Mouse (Mus musculus): Measurements from ENCODE around the gene Gm45062.
A peak's percentile ranks its signal among the peaks of the same experiment; 100 is the strongest.

Gene Gm45062

GRCm38 (mm10) chr6:8259004-8259666 lies at the start of gene Gm45062, which contains the start of the genes Rpa3 and Umad1:
TSS of gene Gm45062 (plus strand) at chr6:8259450.
TSS of gene Rpa3 (minus strand) at chr6:8259173.
TSS of gene Umad1 (plus strand) at chr6:8259288.
- DNase-seq = peak; percentile 99

- DNase-seq = no peak
Observed at GRCm38 (mm10) chr6:8209866-8210186, 49.4 kb upstream of the Gm45062 start.

GRCm38 (mm10) chr6:8210661-8211060 lies 48.6 kb upstream of the Gm45062 start:
- DNase-seq = no peak

- no peak for DNase-seq
Observed at GRCm38 (mm10) chr6:8227035-8227434, 32.2 kb upstream of the Gm45062 start.

GRCm38 (mm10) chr6:8228596-8228995 lies 30.7 kb upstream of the Gm45062 start:
- DNase-seq = no peak

- peak; percentile 14 for DNase-seq
Observed at GRCm38 (mm10) chr6:8258316-8258715, 934 bp upstream of the Gm45062 start.

GRCm38 (mm10) chr6:8259667-8260044 lies 406 bp downstream of the Gm45062 start:
- no peak for DNase-seq

GRCm38 (mm10) chr6:8271047-8271446 lies 11.8 kb downstream of the Gm45062 start:
- no peak for DNase-seq

- peak; percentile 56 for DNase-seq
Observed at GRCm38 (mm10) chr6:8274387-8275054, 15.3 kb downstream of the Gm45062 start.

- peak; percentile 81 for DNase-seq
Observed at GRCm38 (mm10) chr6:8275098-8275497, 15.8 kb downstream of the Gm45062 start.

GRCm38 (mm10) chr6:8276431-8276830 lies 17.2 kb downstream of the Gm45062 start:
- no peak for DNase-seq

GRCm38 (mm10) chr6:8278426-8279002 lies 19.3 kb downstream of the Gm45062 start:
- no peak for DNase-seq

GRCm38 (mm10) chr6:8283255-8283654 lies 24.0 kb downstream of the Gm45062 start:
- no peak for DNase-seq

- DNase-seq = no peak
Observed at GRCm38 (mm10) chr6:8285401-8285960, 26.2 kb downstream of the Gm45062 start.

GRCm38 (mm10) chr6:8286146-8286545 lies 26.9 kb downstream of the Gm45062 start:
- no peak for DNase-seq

GRCm38 (mm10) chr6:8288755-8289580 lies 29.7 kb downstream of the Gm45062 start:
- no peak for DNase-seq

GRCm38 (mm10) chr6:8294048-8294784 lies 35.0 kb downstream of the Gm45062 start:
- no peak for DNase-seq

GRCm38 (mm10) chr6:8299066-8299863 lies 40.0 kb downstream of the Gm45062 start:
- DNase-seq = no peak

GRCm38 (mm10) chr6:8307878-8308775 lies 48.9 kb downstream of the Gm45062 start:
- no peak for DNase-seq

GRCm38 (mm10) chr6:8312554-8312953 lies 53.3 kb downstream of the Gm45062 start:
- DNase-seq = no peak
